Mouse (Mus musculus): Measurements from ENCODE around the gene Olfr1199.

The Olfr1199 gene

DNA sequence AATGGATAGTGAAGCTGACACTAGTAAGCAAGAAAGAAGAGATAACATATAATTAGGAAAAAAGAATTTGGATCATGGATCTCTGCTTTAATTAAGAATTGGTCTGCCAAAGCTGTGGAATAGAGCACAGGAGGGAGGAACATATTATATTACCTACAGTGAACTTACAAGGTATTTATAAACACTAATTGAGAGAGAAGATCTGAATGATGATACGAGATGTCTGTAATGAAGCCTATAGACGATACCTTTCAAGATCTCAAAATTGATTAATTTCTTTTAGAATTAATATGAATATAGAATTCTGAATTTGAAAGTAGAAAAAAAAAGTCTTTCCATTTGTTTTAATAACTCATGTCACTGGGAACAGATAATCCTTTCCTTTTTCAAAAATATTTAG is at the start of gene Olfr1199:
Gene Olfr1199, minus strand, starts transcription at position 101 of the 400 bp plus-strand sequence.
- no peak for DNase-seq (ENCODE audit: low spot score)

DNA sequence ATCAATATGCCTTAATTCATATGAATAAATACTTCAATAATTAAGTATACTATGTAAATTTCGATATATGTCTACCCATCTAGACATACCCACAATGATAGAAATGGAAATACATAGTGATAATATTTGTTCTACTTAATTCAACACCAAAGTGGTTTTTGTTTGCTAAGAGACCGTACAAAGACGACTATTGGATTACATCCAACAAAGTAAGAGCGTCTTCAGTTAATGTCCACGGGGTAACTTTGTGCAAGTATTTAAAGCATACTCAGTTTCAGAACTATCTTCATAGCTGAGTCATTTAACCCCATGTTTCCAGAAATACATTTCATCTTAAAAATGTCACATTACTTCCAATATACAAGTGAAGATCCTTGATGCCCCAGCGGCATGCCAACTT is 32.5 kb upstream of the Olfr1199 start, which contains the start of gene Olfr1201:
Gene Olfr1201, plus strand, starts transcription at position 301 of the 400 bp plus-strand sequence.
- no peak for DNase-seq (ENCODE audit: low spot score)

GRCm38 (mm10) chr2:88770388-88770787 is 10.1 kb upstream of the Olfr1199 start, which contains the start of gene Olfr1200:
TSS of gene Olfr1200 (minus strand) at chr2:88770488.
- DNase-seq (ENCODE audit: low spot score), result no peak

DNA sequence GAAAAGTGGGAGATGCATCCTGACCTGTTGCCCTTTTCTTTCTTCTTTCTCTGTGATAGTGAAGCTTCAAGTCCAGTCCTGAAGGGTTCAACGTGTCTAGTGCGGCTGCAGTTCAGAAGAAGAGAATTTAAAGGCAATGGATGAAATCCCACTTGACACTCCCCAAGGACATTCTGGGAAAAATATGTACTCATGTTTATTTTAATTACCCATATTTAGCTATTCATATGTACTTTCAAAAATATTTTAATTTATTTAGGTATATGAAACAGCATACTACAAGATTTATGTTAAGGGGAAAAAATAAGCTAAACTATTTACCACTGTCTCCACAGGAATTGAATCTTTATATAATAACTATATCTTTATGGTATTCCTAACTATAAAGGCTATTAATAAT is 9.0 kb downstream of the Olfr1199 start, which contains the start of gene Olfr1198:
Gene Olfr1198, minus strand, starts transcription at position 101 of the 400 bp plus-strand sequence.
- no peak for DNase-seq (ENCODE audit: low spot score)

DNA sequence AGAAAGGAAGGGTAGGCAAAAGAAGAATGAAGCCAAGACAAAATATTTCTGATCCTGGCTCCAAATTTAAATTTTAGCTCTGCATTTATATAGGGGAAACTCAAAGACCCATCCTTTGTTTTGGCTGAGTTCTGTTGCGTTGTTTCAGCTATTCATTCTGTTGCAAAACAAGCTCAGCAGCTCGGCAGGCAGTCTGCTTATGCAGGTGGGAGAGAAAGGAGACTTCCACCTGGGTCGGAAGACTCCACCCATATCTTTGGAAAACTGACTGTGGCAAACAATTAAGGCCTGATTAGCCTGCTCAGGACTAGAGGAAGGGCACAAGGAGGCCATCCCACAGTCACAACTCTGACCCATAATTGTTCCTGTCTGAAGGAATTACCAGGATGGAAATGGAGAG is 16.9 kb downstream of the Olfr1199 start:
- no peak for DNase-seq (ENCODE audit: low spot score)

DNA sequence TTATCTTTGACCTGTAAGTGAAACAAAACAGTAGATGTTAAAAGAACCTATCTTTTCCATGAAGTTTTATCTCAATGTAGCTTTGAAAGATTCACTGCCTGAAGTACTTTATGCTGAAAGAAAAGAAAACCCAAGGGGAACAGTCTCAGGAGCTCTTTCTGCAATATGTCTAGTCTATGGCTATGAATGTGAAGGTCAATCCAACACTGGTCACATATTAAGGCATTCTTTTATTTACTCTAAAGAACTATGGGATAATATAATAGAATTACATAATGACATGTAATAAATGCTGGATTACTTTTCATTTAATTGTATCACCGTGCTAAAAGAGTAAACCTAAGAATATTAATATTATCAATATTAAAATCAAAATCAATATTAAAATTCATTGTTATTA is 28.0 kb downstream of the Olfr1199 start, which contains the start of gene Olfr1197:
Gene Olfr1197, minus strand, starts transcription at position 101 of the 400 bp plus-strand sequence.
- DNase-seq (ENCODE audit: low spot score), result no peak

DNA sequence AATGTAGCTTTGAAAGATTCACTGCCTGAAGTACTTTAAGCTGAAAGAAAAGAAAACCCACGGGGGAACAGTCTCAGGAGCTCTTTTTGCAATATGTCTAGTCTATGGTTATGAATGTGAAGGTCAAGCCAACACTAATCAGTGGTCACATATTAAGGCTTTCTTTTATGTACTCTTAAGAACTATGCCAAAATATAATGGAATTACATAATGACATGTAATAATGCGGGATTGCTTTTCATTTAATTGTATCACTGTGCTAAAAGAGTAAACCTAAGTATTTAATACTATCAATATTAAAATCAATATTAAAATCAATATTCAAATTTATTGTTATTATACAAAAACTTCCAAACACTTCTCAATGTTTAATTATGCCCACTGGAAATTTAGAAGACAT is 55.8 kb downstream of the Olfr1199 start, which contains the start of gene Olfr1196:
Gene Olfr1196, minus strand, starts transcription at position 101 of the 400 bp plus-strand sequence.
- DNase-seq (ENCODE audit: low spot score), result no peak
